Mouse (Mus musculus): ENCODE measurements around the gene Gm6583.

The Gm6583 gene

GRCm38 (mm10) chr5:112355910-112356309 lies at the start of gene Gm6583:
TSS of gene Gm6583 (minus strand) at chr5:112356033.
- no peak for DNase-seq (ENCODE audit: low spot score)

GRCm38 (mm10) chr5:112402437-112402836 lies 46.6 kb upstream of the Gm6583 start:
- DNase-seq (ENCODE audit: low spot score), result no peak

GRCm38 (mm10) chr5:112399284-112399683 lies 43.5 kb upstream of the Gm6583 start:
- DNase-seq (ENCODE audit: low spot score), result no peak

GRCm38 (mm10) chr5:112396066-112396465 lies 40.2 kb upstream of the Gm6583 start:
- DNase-seq (ENCODE audit: low spot score), result no peak

- DNase-seq (ENCODE audit: low spot score), result peak; percentile 82
Measured at GRCm38 (mm10) chr5:112394779-112395443, 39.1 kb upstream of the Gm6583 start, which contains the start of gene Asphd2. TSS of gene Asphd2 (minus strand) at chr5:112394866.

GRCm38 (mm10) chr5:112394415-112394763 lies 38.6 kb upstream of the Gm6583 start:
- no peak for DNase-seq (ENCODE audit: low spot score)

- DNase-seq (ENCODE audit: low spot score), result peak; percentile 29
Measured at GRCm38 (mm10) chr5:112393741-112394414, 38.0 kb upstream of the Gm6583 start.

GRCm38 (mm10) chr5:112391676-112392323 lies 36.0 kb upstream of the Gm6583 start:
- no peak for DNase-seq (ENCODE audit: low spot score)

- no peak for DNase-seq (ENCODE audit: low spot score)
Measured at GRCm38 (mm10) chr5:112391002-112391401, 35.2 kb upstream of the Gm6583 start.

GRCm38 (mm10) chr5:112389352-112389751 lies 33.5 kb upstream of the Gm6583 start:
- no peak for DNase-seq (ENCODE audit: low spot score)

GRCm38 (mm10) chr5:112385973-112386372 lies 30.1 kb upstream of the Gm6583 start:
- DNase-seq (ENCODE audit: low spot score), result no peak

- DNase-seq (ENCODE audit: low spot score), result no peak
Measured at GRCm38 (mm10) chr5:112384805-112385472, 29.1 kb upstream of the Gm6583 start.

GRCm38 (mm10) chr5:112382641-112383330 lies 27.0 kb upstream of the Gm6583 start:
- DNase-seq (ENCODE audit: low spot score), result peak; percentile 50

GRCm38 (mm10) chr5:112382042-112382441 lies 26.2 kb upstream of the Gm6583 start:
- peak; percentile 12 for DNase-seq (ENCODE audit: low spot score)

GRCm38 (mm10) chr5:112381154-112381553 lies 25.3 kb upstream of the Gm6583 start:
- no peak for DNase-seq (ENCODE audit: low spot score)

GRCm38 (mm10) chr5:112378716-112379115 lies 22.9 kb upstream of the Gm6583 start:
- no peak for DNase-seq (ENCODE audit: low spot score)

GRCm38 (mm10) chr5:112377380-112377779 lies 21.5 kb upstream of the Gm6583 start:
- no peak for DNase-seq (ENCODE audit: low spot score)

- DNase-seq (ENCODE audit: low spot score), result no peak
Measured at GRCm38 (mm10) chr5:112376111-112376510, 20.3 kb upstream of the Gm6583 start.

GRCm38 (mm10) chr5:112371933-112372332 lies 16.1 kb upstream of the Gm6583 start:
- DNase-seq (ENCODE audit: low spot score), result peak; percentile 51

GRCm38 (mm10) chr5:112370236-112370813 lies 14.5 kb upstream of the Gm6583 start:
- no peak for DNase-seq (ENCODE audit: low spot score)

- no peak for DNase-seq (ENCODE audit: low spot score)
Measured at GRCm38 (mm10) chr5:112369326-112369725, 13.5 kb upstream of the Gm6583 start.

- peak; percentile 4 for DNase-seq (ENCODE audit: low spot score)
Measured at GRCm38 (mm10) chr5:112368666-112369065, 12.8 kb upstream of the Gm6583 start.

Measured in retina, embryonic 14.5 days (tissue).